Mouse (Mus musculus) cerebellum, adult (tissue): Measurements from ENCODE around the gene Cdh23.

Experiments
- ATAC-seq: cut with Nextera tagmentation; 2 replicates; pipeline ENCODE4 v1.9.2; 2017; ENCODE audit warnings: mild to moderate bottlenecking, moderate library complexity, mixed read lengths; ENCODE audit not compliant: insufficient number of reproducible peaks, low FRiP score, low TSS enrichment

Cdh23 gene

GRCm38 (mm10) chr10:60413756-60414155, 282.5 kb downstream of the Cdh23 start:
- ATAC-seq = no peak

GRCm38 (mm10) chr10:60411794-60412193, 284.5 kb downstream of the Cdh23 start:
- ATAC-seq = no peak

GRCm38 (mm10) chr10:60407831-60408230, 288.5 kb downstream of the Cdh23 start:
- ATAC-seq = no peak

- ATAC-seq = no peak
These were observed 290.7 kb downstream of the Cdh23 start for GRCm38 (mm10) chr10:60405460-60406177.

- no peak for ATAC-seq
These were observed 295.6 kb downstream of the Cdh23 start for GRCm38 (mm10) chr10:60400507-60401295.

- ATAC-seq = no peak
These were observed 296.8 kb downstream of the Cdh23 start, which contains the start of gene Gm17455 for GRCm38 (mm10) chr10:60399449-60399848. TSS of gene Gm17455 (plus strand) at chr10:60399726.

- no peak for ATAC-seq
These were observed 298.1 kb downstream of the Cdh23 start for GRCm38 (mm10) chr10:60398051-60398814.

- no peak for ATAC-seq
These were observed 300.7 kb downstream of the Cdh23 start for GRCm38 (mm10) chr10:60395605-60396004.

GRCm38 (mm10) chr10:60394936-60395335, 301.4 kb downstream of the Cdh23 start:
- ATAC-seq = no peak

GRCm38 (mm10) chr10:60391661-60392060, 304.6 kb downstream of the Cdh23 start:
- no peak for ATAC-seq

GRCm38 (mm10) chr10:60390904-60391420, 305.3 kb downstream of the Cdh23 start:
- ATAC-seq = no peak

- ATAC-seq = no peak
These were observed 305.9 kb downstream of the Cdh23 start for GRCm38 (mm10) chr10:60390177-60390903.

- ATAC-seq = no peak
These were observed 306.8 kb downstream of the Cdh23 start for GRCm38 (mm10) chr10:60389447-60389865.

GRCm38 (mm10) chr10:60388332-60388731, 308.0 kb downstream of the Cdh23 start:
- ATAC-seq = no peak

- no peak for ATAC-seq
These were observed 315.0 kb downstream of the Cdh23 start for GRCm38 (mm10) chr10:60381142-60381925.

GRCm38 (mm10) chr10:60380229-60380628, 316.1 kb downstream of the Cdh23 start:
- no peak for ATAC-seq

GRCm38 (mm10) chr10:60379419-60379957, 316.8 kb downstream of the Cdh23 start:
- ATAC-seq = no peak

GRCm38 (mm10) chr10:60376704-60377103, 319.6 kb downstream of the Cdh23 start:
- ATAC-seq = no peak
